ENCODE assay signal across 27 mouse cellular contexts in genomic region chr6:122672746-122673145, GRCm38 (mm10). TPM values are rescaled to one million over a fixed set of nuclear protein-coding genes. Genes with fewer than 3 reads are reported as not detected.
DNase-seq lines count a peak whose midpoint lies in the region; ATAC-seq and TF ChIP-seq lines count a peak whose summit lies in the region.
"Had no signal": no experiment of that assay in that cellular context is flagged by ENCODE, and none has a peak within 500 bp of the region (broad histone marks: within the 10 kb centered on the region; RNA-seq: fewer than 3 reads in every experiment).

No protein-coding gene starts in this region.

- H3K4me3 ChIP-seq in lung, postnatal 0 days (ENCODE audit: low read depth, low read length) = no peak overlapping the region
- no peak overlapping the region for H3K4me3 ChIP-seq in intestine, postnatal 0 days (ENCODE audit: low read depth, low read length)
- H3K4me3 ChIP-seq: forebrain, embryonic 10.5 days; forebrain, embryonic 13.5 days; heart, embryonic 12.5 days; heart, embryonic 15.5 days; hindbrain, embryonic 10.5 days had no signal

- H3K9me3 ChIP-seq in lung, postnatal 0 days (ENCODE audit: low read length) = no peaks in the 10 kb centered on the region
- H3K9me3 ChIP-seq in intestine, postnatal 0 days (ENCODE audit: control insufficient read depth) = no peaks in the 10 kb centered on the region
- H3K9me3 ChIP-seq: forebrain, embryonic 10.5 days; forebrain, embryonic 13.5 days; heart, embryonic 12.5 days; heart, embryonic 15.5 days; hindbrain, embryonic 10.5 days had no signal

- H3K27ac ChIP-seq in lung, postnatal 0 days (ENCODE audit: low read length) = no peak overlapping the region
- H3K27ac ChIP-seq in intestine, postnatal 0 days (ENCODE audit: low read depth, low read length) = no peak overlapping the region
- H3K27ac ChIP-seq: forebrain, embryonic 10.5 days; forebrain, embryonic 13.5 days; heart, embryonic 15.5 days; hindbrain, embryonic 10.5 days; hindbrain, embryonic 14.5 days; hindbrain, postnatal 0 days had no signal

- 0 out of 2 replicates have a peak, but pooled peaks have one; percentile 7 for TF ChIP-seq EP300 in lung, postnatal 0 days (IDR thresholded peaks at IDR 0.05)

- WGBS in lung, postnatal 0 days = 32% methylated on average over 8 of the region's 8 CpGs
- WGBS in intestine, postnatal 0 days = 23% methylated on average over 8 of the region's 8 CpGs

- no peak for TF ChIP-seq CTCF in lung, postnatal 0 days (IDR thresholded peaks at IDR 0.05)
- no peak for TF ChIP-seq CTCF in intestine, postnatal 0 days (IDR thresholded peaks at IDR 0.05; ENCODE audit: low read depth)

- no peak overlapping the region for H3K4me2 ChIP-seq in lung, postnatal 0 days (replicated peaks; ENCODE audit: low read depth, low read length)
- no peak overlapping the region for H3K4me2 ChIP-seq in intestine, postnatal 0 days (replicated peaks; ENCODE audit: low read depth)
- H3K4me2 ChIP-seq: forebrain, embryonic 13.5 days; heart, embryonic 12.5 days; heart, embryonic 15.5 days; hindbrain, embryonic 14.5 days had no signal

- H3K27me3 ChIP-seq in lung, postnatal 0 days (replicated peaks; ENCODE audit: insufficient read depth, low read length) = no peaks in the 10 kb centered on the region
- no peaks in the 10 kb centered on the region for H3K27me3 ChIP-seq in intestine, postnatal 0 days (replicated peaks; ENCODE audit: control insufficient read depth, insufficient read depth, low read length)
- H3K27me3 ChIP-seq: forebrain, embryonic 13.5 days; heart, embryonic 15.5 days had no signal

- no peaks in the 10 kb centered on the region for H3K4me1 ChIP-seq in lung, postnatal 0 days (ENCODE audit: insufficient read depth, low read depth, low read length)
- H3K4me1 ChIP-seq in intestine, postnatal 0 days (replicated peaks; ENCODE audit: control insufficient read depth, insufficient read depth, low read length) = no peaks in the 10 kb centered on the region

- peak; percentile 63 for DNase-seq in lung, postnatal 0 days (ENCODE audit: low spot score)
- no peak for DNase-seq in lung, postnatal 14 days
- DNase-seq in ZHBTc4 (ENCODE audit: low read depth, low spot score) = peak; percentile 51
- DNase-seq in retina, postnatal 1 day = peak; percentile 61
- no peak for DNase-seq in urinary bladder, postnatal 14 days (ENCODE audit: low spot score)
- DNase-seq: adrenal gland, postnatal 10 days; adrenal gland, postnatal 36 days; cerebellum, adult 18-20 months; cerebellum, adult 9-10 months; cerebellum, postnatal 14 days; gastrocnemius, postnatal 10 days; gastrocnemius, postnatal 36 days; heart, postnatal 10 days; heart, postnatal 36 days had no signal

- peak; percentile 83 for ATAC-seq in lung, postnatal 0 days
- no peak for ATAC-seq in intestine, postnatal 0 days
- ATAC-seq: CD4-positive, CD25-positive, alpha-beta regulatory T cell, adult 4 months; forebrain, embryonic 13.5 days; forebrain, embryonic 16.5 days; hindbrain, postnatal 0 days had no signal

- H3K36me3 ChIP-seq in lung, postnatal 0 days (ENCODE audit: insufficient read depth, low read length) = no peaks in the 10 kb centered on the region
- no peaks in the 10 kb centered on the region for H3K36me3 ChIP-seq in intestine, postnatal 0 days (ENCODE audit: control insufficient read depth, insufficient read depth)
- H3K36me3 ChIP-seq: forebrain, embryonic 10.5 days; heart, embryonic 12.5 days; heart, embryonic 15.5 days; hindbrain, embryonic 10.5 days had no signal

- no peak overlapping the region for H3K9ac ChIP-seq in lung, postnatal 0 days (replicated peaks; ENCODE audit: low read depth)
- H3K9ac ChIP-seq in intestine, postnatal 0 days (ENCODE audit: low read depth, low read length) = no peak overlapping the region
- H3K9ac ChIP-seq: forebrain, embryonic 13.5 days; heart, embryonic 12.5 days; heart, embryonic 15.5 days; hindbrain, embryonic 14.5 days had no signal

RNA-seq across cellular contexts. Expression of gene Nanog, which starts 34.5 kb away (rescaled TPM):
- 0.24 and 0.36 TPM in 2 replicates for polyA plus RNA-seq in lung, postnatal 0 days (2015; fragmentation: Nextera tagmentation; extraction: Ambion mirVana)
- 0.08 and 0.12 TPM in 2 replicates for polyA plus RNA-seq in intestine, postnatal 0 days (2015; fragmentation: Nextera tagmentation; extraction: Ambion mirVana)

RNA-seq across cellular contexts. Expression of gene Dppa3, which starts 46.5 kb away (rescaled TPM):
- not detected in 2 replicates for polyA plus RNA-seq in lung, postnatal 0 days (2015; fragmentation: Nextera tagmentation; extraction: Ambion mirVana)
- polyA plus RNA-seq in intestine, postnatal 0 days (2015; fragmentation: Nextera tagmentation; extraction: Ambion mirVana) = not detected in 2 replicates
- polyA plus RNA-seq: C2C12; CD4-positive, CD25-positive, alpha-beta regulatory T cell, adult 4 months; embryonic facial prominence, embryonic 11.5 days; embryonic facial prominence, embryonic 14.5 days; forebrain, embryonic 10.5 days; forebrain, embryonic 13.5 days; forebrain, embryonic 16.5 days; heart, embryonic 12.5 days; heart, embryonic 15.5 days; hindbrain, embryonic 10.5 days; hindbrain, embryonic 14.5 days; hindbrain, postnatal 0 days had no signal

Comparison
In these comparisons a context has a peak if more than half of its experiments do, and no peak if none do; other contexts are left out.
1. DNase-seq: peak in lung, postnatal 0 days (single experiment), ZHBTc4 (single experiment) and retina, postnatal 1 day (single experiment); none in lung, postnatal 14 days (single experiment) and urinary bladder, postnatal 14 days (single experiment).